Mouse (Mus musculus) limb, embryonic 12.5 days (tissue): Measurements from ENCODE around the gene Padi4. TPM values are rescaled to one million over a fixed set of nuclear protein-coding genes. Genes with fewer than 3 reads are reported as not detected.

Experiments used
- ATAC-seq: fragments of 200-750 bp; cut with Nextera tagmentation; 2 replicates; pipeline ENCODE4 v1.8.0; 2017; ENCODE audit warnings: low read depth, moderate TSS enrichment; ENCODE audit not compliant: insufficient number of reproducible peaks, insufficient read depth, low FRiP score, low TSS enrichment
- H3K27ac ChIP-seq: fragments of 300-500 bp; sonication (generic); 2 replicates; pipeline ENCODE4 v1.5.1; 2016; ENCODE audit warnings: mild to moderate bottlenecking, moderate library complexity
- H3K27me3 ChIP-seq: fragments of 300-500 bp; sonication (generic); 2 replicates; pipeline ENCODE4 v1.6.1; 2016; ENCODE audit warnings: mild to moderate bottlenecking, moderate library complexity
- H3K36me3 ChIP-seq: fragments of 300-500 bp; sonication (generic); 2 replicates; pipeline ENCODE4 v1.6.1; 2016; ENCODE audit warnings: mild to moderate bottlenecking, moderate library complexity
- H3K4me1 ChIP-seq: fragments of 300-500 bp; sonication (generic); replicated peaks from 2 replicates; pipeline ENCODE4 v1.6.1; 2016
- H3K4me2 ChIP-seq: fragments of 300-500 bp; sonication (generic); 2 replicates; pipeline ENCODE4 v1.6.1; 2016; ENCODE audit warnings: mild to moderate bottlenecking, moderate library complexity
- H3K4me3 ChIP-seq: fragments of 300-500 bp; sonication (generic); replicated peaks from 2 replicates; pipeline ENCODE4 v1.5.1; 2016; ENCODE audit warnings: mild to moderate bottlenecking
- H3K9ac ChIP-seq: fragments of 300-500 bp; sonication (generic); replicated peaks from 2 replicates; pipeline ENCODE4 v1.6.1; 2016; ENCODE audit warnings: mild to moderate bottlenecking, moderate library complexity
- H3K9me3 ChIP-seq: fragments of 300-500 bp; sonication (generic); 2 replicates; pipeline ENCODE4 v1.6.1; 2016; ENCODE audit warnings: mild to moderate bottlenecking, moderate library complexity
- WGBS: fragments of 180-500 bp; shearing (Covaris S2); methylation state at CpG from one replicate; pipeline ENCODE4 v1.1.7; 2016; 5-methylcytosine and 5-hydroxymethylcytosine counted together
- microRNA-seq: library from miRNA; unstranded; fragments of <30 nt; microRNA quantifications from one replicate; pipeline ENCODE4, GENCODE M21; 2017
- polyA plus RNA-seq: library from polyadenylated mRNA; unstranded; fragments of >200 nt; fragmentation: Nextera tagmentation; extraction: Ambion mirVana; gene quantifications from 2 replicates; pipeline ENCODE4 v1.2.1, GENCODE M21; 2016

Gene Padi4
- polyA plus RNA-seq, 1 experiment from 2014 or later, result not detected

DNA sequence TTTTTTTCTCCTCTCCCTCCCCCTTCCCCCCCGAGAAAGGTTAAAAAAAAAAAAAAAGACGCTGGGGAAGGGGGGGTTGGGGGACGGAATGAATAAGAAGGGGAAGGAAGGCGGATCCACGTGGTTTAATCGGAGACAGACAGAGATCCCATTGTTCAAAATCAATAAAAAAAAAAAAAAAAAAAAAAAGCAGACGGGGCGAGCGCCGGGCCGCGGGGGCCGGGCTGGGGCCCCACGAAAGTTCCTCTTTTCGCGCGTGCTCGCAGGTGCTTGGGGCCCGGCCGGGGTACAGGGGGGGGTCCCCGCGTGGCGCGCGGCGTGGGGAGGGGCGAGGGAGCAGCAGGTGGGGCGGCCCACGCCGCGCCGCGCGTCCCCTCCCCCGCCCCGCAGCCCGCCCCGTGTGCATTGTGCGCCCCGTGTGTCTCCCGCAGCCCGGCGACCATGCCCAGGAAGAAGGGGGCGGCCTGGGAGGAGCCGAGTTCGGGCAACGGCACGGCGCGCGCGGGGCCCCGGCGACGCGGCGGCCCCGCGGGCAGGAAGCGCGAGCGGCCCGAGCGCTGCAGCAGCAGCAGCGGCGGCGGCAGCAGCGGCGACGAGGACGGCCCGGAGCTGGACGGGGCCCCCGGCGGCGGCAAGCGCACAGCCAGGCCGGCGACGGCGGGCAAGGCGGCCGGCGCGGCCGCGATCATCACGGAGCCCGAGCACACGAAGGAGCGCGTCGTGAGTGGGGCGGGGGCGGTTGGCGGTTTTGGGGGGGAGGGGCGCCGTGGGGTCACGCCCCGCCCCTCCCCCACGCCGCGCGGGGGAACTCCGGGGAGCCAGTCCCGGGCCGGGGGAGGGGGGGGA, 72.1 kb downstream of the Padi4 start:
- Histone ChIP-seq H3K4me3 (peak overlapping the region; percentile 95), H3K9me3 (no peaks in the 10 kb centered on the region), H3K27ac (peak overlapping the region; percentile 100), H3K27me3 (peaks cover 5% of the 10 kb centered on the region), H3K36me3 (peaks cover 31% of the 10 kb centered on the region), H3K4me2 (peak overlapping the region; percentile 89), H3K9ac (peak overlapping the region; percentile 99), H3K4me1 (peaks cover 51% of the 10 kb centered on the region)
- no peak; the same call in 1 of the 2 replicates for ATAC-seq
- WGBS, result under 1% methylated on average over 62 of the region's 107 CpGs

DNA sequence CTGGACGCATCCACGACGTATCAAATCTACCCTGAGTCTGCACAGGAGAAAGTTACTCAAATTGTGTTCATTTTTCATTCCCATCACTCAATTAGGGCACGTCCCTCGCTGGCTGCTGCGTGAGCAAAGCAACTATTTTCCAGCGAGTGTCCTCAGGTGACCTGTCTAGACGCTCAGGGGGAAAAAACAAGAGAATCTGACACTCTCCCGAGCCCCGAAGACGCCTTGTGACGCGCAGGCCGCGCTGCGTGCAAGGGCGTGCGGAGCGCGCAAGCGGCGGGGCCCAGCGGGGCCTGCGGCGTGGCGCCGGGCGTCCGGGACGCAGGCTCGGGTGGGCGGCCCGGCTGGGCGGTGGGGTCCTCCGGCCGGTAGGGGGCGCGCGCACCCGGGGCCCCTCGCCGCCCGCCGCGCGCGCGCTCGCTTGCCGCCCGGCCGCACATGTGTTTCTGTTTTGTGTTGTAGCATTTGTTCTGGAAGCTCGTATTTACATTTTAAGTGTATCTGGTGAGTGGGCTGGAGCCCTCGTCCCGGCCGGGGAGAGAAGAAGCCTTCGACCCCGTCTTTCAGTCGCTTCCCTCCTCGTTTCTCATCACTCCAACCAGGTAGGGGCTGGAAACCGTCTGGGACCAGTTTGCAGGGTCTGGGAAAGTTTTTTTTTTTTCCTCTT, 72.9 kb downstream of the Padi4 start:
- H3K4me2 ChIP-seq, result peak overlapping the region; percentile 89
- peak overlapping the region; percentile 95 for H3K4me3 ChIP-seq
- WGBS, result under 1% methylated on average over 60 of the region's 61 CpGs
- peak overlapping the region; percentile 99 for H3K9ac ChIP-seq
- peak overlapping the region; percentile 100 for H3K27ac ChIP-seq
- peak; percentile 64; the same call in 1 of the 2 replicates for ATAC-seq
- peaks cover 23% of the 10 kb centered on the region for H3K36me3 ChIP-seq
- peaks cover 5% of the 10 kb centered on the region for H3K27me3 ChIP-seq
- peaks cover 46% of the 10 kb centered on the region for H3K4me1 ChIP-seq
- H3K9me3 ChIP-seq, result no peaks in the 10 kb centered on the region

DNA sequence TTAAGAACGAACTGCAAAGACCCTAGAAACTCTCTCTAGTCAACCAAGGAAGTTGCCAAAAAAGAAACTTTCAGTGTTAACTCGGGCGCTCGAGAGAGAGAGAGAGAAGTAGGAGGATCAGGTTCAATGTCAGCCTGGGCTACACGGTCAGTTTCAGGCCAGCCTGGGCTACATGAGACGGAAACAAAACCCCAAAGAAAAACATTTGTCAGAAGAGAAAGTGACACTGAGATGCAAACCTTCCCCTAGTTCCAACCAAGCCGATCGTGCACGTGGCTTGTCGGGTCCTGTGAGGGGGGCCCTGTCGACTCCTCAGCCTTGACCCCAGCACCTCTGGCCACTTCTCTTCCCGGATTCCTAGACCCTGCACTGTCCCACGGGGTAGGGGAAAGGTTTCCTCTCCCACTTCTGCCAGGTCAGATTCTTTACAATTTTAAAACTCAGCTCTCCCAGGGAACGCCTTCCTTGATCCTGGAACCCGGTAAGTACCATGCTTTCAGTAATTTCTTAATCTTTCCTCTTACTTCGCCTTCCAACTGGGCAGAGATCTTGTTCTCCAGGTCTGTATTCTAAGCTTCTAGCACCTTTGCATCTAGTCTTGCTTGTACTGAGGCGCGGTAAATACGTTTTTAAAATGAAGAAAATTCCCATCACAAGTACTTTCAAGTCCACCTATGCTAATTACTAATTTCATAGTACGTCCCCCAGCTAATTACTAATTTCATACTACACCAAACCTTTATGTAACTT, 73.6 kb downstream of the Padi4 start, which contains the start of gene Rcc2:
TSS of gene Rcc2 (plus strand) at position 273 of the 750 bp plus-strand sequence.
- ATAC-seq, result no peak
- H3K4me3 ChIP-seq, result peak within 1 kb of the TSS; percentile 95
- no peaks in the 10 kb centered on the region for H3K9me3 ChIP-seq
- H3K4me1 ChIP-seq, result peaks cover 38% of the 10 kb centered on the region
- H3K27me3 ChIP-seq, result peaks cover 5% of the 10 kb centered on the region
- WGBS, result 6% methylated on average over 20 of the region's 20 CpGs
- peak within 1 kb of the TSS; percentile 89 for H3K4me2 ChIP-seq
- peak within 1 kb of the TSS; percentile 100 for H3K27ac ChIP-seq
- peak within 1 kb of the TSS; percentile 99 for H3K9ac ChIP-seq
- H3K36me3 ChIP-seq, result peaks cover 16% of the 10 kb centered on the region

DNA sequence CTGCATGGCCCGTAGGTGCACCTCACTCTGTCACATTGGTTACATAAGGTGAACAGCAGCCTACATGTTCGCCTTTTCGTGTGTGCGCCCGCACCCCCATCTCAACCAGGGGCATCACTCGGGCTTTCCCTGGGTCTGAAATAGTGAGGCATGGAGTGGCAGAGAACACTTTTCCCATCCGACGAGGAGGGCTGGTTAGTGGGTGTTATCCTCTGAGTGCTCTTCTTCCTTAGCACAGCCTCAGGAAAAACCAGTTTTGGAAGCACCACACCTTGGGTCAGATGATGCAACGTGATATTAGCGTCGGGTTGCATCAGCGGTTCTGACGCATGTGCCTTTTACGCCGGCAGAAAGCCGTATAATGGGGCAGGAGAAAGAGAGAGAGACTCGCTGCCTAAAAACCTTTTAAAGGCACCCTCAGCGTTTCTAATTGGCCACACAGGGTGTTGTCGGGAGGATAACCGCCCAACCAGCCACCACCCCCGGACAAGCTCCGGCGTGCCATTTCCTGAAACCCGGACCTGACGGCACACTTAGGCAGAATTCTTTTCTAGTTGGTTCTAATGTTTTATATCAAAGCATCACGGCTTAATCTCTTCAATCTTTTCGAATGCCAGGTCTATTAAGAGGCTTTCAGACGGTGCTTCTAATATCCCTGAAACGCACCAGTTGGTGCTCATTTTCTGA, 74.5 kb downstream of the Padi4 start:
- peak overlapping the region; percentile 95 for H3K4me3 ChIP-seq
- no peak for ATAC-seq
- peak overlapping the region; percentile 45; the same call in 1 of the 2 replicates for H3K27ac ChIP-seq
- 5% methylated on average over 29 of the region's 29 CpGs for WGBS
- H3K36me3 ChIP-seq, result peaks cover 7% of the 10 kb centered on the region
- H3K9me3 ChIP-seq, result no peaks in the 10 kb centered on the region
- H3K27me3 ChIP-seq, result peaks cover 5% of the 10 kb centered on the region
- peak overlapping the region; percentile 31; the same call in 1 of the 2 replicates for H3K9ac ChIP-seq
- H3K4me1 ChIP-seq, result peaks cover 30% of the 10 kb centered on the region
- peak overlapping the region; percentile 89 for H3K4me2 ChIP-seq

Small RNA genes within 50 kb of the gene (microRNA-seq; reads per million reads assigned to microRNA genes)
- gene Gm25951, result not detected

Other genes with a start within 250 kb of the Padi4 start
- gene Arhgef10l, start 108.2 kb downstream of the Padi4 start, polyA plus RNA-seq, result 18.1 and 20.0 TPM in 2 replicates
- 75.8 and 139 TPM in 2 replicates for gene Rcc2, start 73.7 kb downstream of the Padi4 start, polyA plus RNA-seq
- gene Padi6, start 31.6 kb downstream of the Padi4 start, polyA plus RNA-seq, result not detected in 2 replicates
- 0.28 and 0.37 TPM in 2 replicates for gene Padi3, start 36.4 kb upstream of the Padi4 start, polyA plus RNA-seq
- 0.38 and 0.39 TPM in 2 replicates for gene Padi1, start 71.5 kb upstream of the Padi4 start, polyA plus RNA-seq
- gene Padi2, start 132.1 kb upstream of the Padi4 start, polyA plus RNA-seq, result 1.2 and 1.3 TPM in 2 replicates
- 381 and 392 TPM in 2 replicates for gene Sdhb, start 187.0 kb upstream of the Padi4 start, polyA plus RNA-seq
- gene Atp13a2, start 212.6 kb upstream of the Padi4 start, polyA plus RNA-seq, result 44.1 and 46.0 TPM in 2 replicates
- 512 and 562 TPM in 2 replicates for gene Mfap2, start 236.2 kb upstream of the Padi4 start, polyA plus RNA-seq